Mouse (Mus musculus) hindbrain, embryonic 15.5 days (tissue): ENCODE data around the gene Il21r. TPM values are rescaled to one million over a fixed set of nuclear protein-coding genes. Genes with fewer than 3 reads are reported as not detected.

ENCODE experiments used
- ATAC-seq: fragments of 200-750 bp; cut with Nextera tagmentation; 2 replicates; pipeline ENCODE4 v1.8.0; 2017; ENCODE audit warnings: low read depth, moderate number of reproducible peaks, moderate TSS enrichment; ENCODE audit not compliant: low FRiP score
- H3K27ac ChIP-seq: fragments of 300-500 bp; sonication (generic); replicated peaks from 2 replicates; pipeline ENCODE4 v1.5.1; 2015; ENCODE audit warnings: mild to moderate bottlenecking, inconsistent platforms
- H3K27me3 ChIP-seq: fragments of 300-500 bp; sonication (generic); 2 replicates; pipeline ENCODE4 v1.6.1; 2015; ENCODE audit warnings: control low read depth, inconsistent platforms
- H3K36me3 ChIP-seq: fragments of 300-500 bp; sonication (generic); 2 replicates; pipeline ENCODE4 v1.6.1; 2015; ENCODE audit warnings: control low read depth, inconsistent platforms
- H3K4me1 ChIP-seq: fragments of 300-500 bp; sonication (generic); replicated peaks from 2 replicates; pipeline ENCODE4 v1.6.1; 2015; ENCODE audit warnings: control low read depth, inconsistent platforms
- H3K4me2 ChIP-seq: fragments of 300-500 bp; sonication (generic); 2 replicates; pipeline ENCODE4 v1.6.1; 2015; ENCODE audit warnings: moderate library complexity, mild to moderate bottlenecking, inconsistent platforms
- H3K4me3 ChIP-seq: fragments of 300-500 bp; sonication (generic); 2 replicates; pipeline ENCODE4 v1.5.1; 2015; ENCODE audit warnings: mild to moderate bottlenecking, inconsistent platforms
- H3K9ac ChIP-seq: fragments of 300-500 bp; sonication (generic); 2 replicates; pipeline ENCODE4 v1.6.1; 2015; ENCODE audit warnings: inconsistent platforms
- H3K9me3 ChIP-seq: fragments of 300-500 bp; sonication (generic); 2 replicates; pipeline ENCODE4 v1.6.1; 2016; ENCODE audit warnings: control low read depth, inconsistent platforms
- WGBS: fragments of 180-500 bp; shearing (Covaris S2); methylation state at CpG from one replicate; pipeline ENCODE4 v1.1.7; 2015; 5-methylcytosine and 5-hydroxymethylcytosine counted together
- polyA plus RNA-seq: library from polyadenylated mRNA; unstranded; fragments of >200 nt; fragmentation: Nextera tagmentation; extraction: Ambion mirVana; gene quantifications from 2 replicates; pipeline ENCODE4 v1.2.1, GENCODE M21; 2015

Il21r gene
- polyA plus RNA-seq, 1 experiment from 2014 or later: 0.26 TPM

- Histone ChIP-seq H3K4me1 (0 out of 2 replicates have a peak, but pooled peaks cover 10% of the 10 kb centered on the region), H3K4me2 (no peak overlapping the region), H3K9me3 (no peaks in the 10 kb centered on the region), H3K27me3 (no peaks in the 10 kb centered on the region), H3K9ac (no peak overlapping the region), H3K4me3 (no peak overlapping the region), H3K27ac (no peak overlapping the region), H3K36me3 (no peaks in the 10 kb centered on the region)
- ATAC-seq: no peak
- 76% methylated on average over 4 of the region's 4 CpGs for WGBS
Observed at GRCm38 (mm10) chr7:125562413-125562812, 40.8 kb upstream of the Il21r start.

GRCm38 (mm10) chr7:125563093-125563492 is 40.1 kb upstream of the Il21r start:
- WGBS: 82% methylated on average over 3 of the region's 3 CpGs
- no peak for ATAC-seq

GRCm38 (mm10) chr7:125564316-125565024 is 38.8 kb upstream of the Il21r start:
- H3K9me3 ChIP-seq: no peaks in the 10 kb centered on the region
- ATAC-seq: no peak
- no peaks in the 10 kb centered on the region for H3K27me3 ChIP-seq
- 64% methylated on average over 11 of the region's 11 CpGs for WGBS
- H3K27ac ChIP-seq: no peak overlapping the region
- H3K36me3 ChIP-seq: no peaks in the 10 kb centered on the region
- H3K4me1 ChIP-seq: 0 out of 2 replicates have a peak, but pooled peaks cover 2% of the 10 kb centered on the region
- H3K9ac ChIP-seq: no peak overlapping the region
- no peak overlapping the region for H3K4me2 ChIP-seq
- no peak overlapping the region for H3K4me3 ChIP-seq

More at GRCm38 (mm10) chr7:125563093-125563492, 40.1 kb upstream of the Il21r start:
- Histone ChIP-seq H3K36me3 (no peaks in the 10 kb centered on the region), H3K4me2 (no peak overlapping the region), H3K9me3 (no peaks in the 10 kb centered on the region), H3K4me1 (0 out of 2 replicates have a peak, but pooled peaks cover 10% of the 10 kb centered on the region), H3K27me3 (no peaks in the 10 kb centered on the region), H3K27ac (no peak overlapping the region), H3K4me3 (no peak overlapping the region), H3K9ac (no peak overlapping the region)

GRCm38 (mm10) chr7:125565516-125566285 is 37.5 kb upstream of the Il21r start:
- H3K9ac ChIP-seq: no peak overlapping the region
- H3K36me3 ChIP-seq: no peaks in the 10 kb centered on the region
- no peak overlapping the region for H3K4me3 ChIP-seq
- no peaks in the 10 kb centered on the region for H3K9me3 ChIP-seq
- no peak for ATAC-seq
- 38% methylated on average over 12 of the region's 12 CpGs for WGBS
- H3K4me2 ChIP-seq: no peak overlapping the region
- H3K27me3 ChIP-seq: no peaks in the 10 kb centered on the region
- H3K4me1 ChIP-seq: no peaks in the 10 kb centered on the region
- no peak overlapping the region for H3K27ac ChIP-seq

GRCm38 (mm10) chr7:125566420-125566819 is 36.8 kb upstream of the Il21r start:
- no peaks in the 10 kb centered on the region for H3K36me3 ChIP-seq
- H3K9ac ChIP-seq: no peak overlapping the region
- H3K4me2 ChIP-seq: no peak overlapping the region
- 0 out of 2 replicates have a peak, but pooled peaks have one; percentile 14 for ATAC-seq
- no peaks in the 10 kb centered on the region for H3K4me1 ChIP-seq
- H3K4me3 ChIP-seq: no peak overlapping the region
- no peak overlapping the region for H3K27ac ChIP-seq
- H3K27me3 ChIP-seq: no peaks in the 10 kb centered on the region
- H3K9me3 ChIP-seq: no peaks in the 10 kb centered on the region
- 68% methylated on average over 2 of the region's 2 CpGs for WGBS

- H3K36me3 ChIP-seq: no peaks in the 10 kb centered on the region
- H3K4me3 ChIP-seq: no peak overlapping the region
- H3K4me1 ChIP-seq: peaks cover 4% of the 10 kb centered on the region
- ATAC-seq: no peak
- 77% methylated on average over 8 of the region's 8 CpGs for WGBS
- no peak overlapping the region for H3K9ac ChIP-seq
- H3K27me3 ChIP-seq: no peaks in the 10 kb centered on the region
- no peak overlapping the region for H3K4me2 ChIP-seq
- H3K9me3 ChIP-seq: no peaks in the 10 kb centered on the region
- no peak overlapping the region for H3K27ac ChIP-seq
Observed at GRCm38 (mm10) chr7:125568888-125569287, 34.3 kb upstream of the Il21r start.

- H3K9me3 ChIP-seq: no peaks in the 10 kb centered on the region
- 0 out of 2 replicates have a peak overlapping the region, but pooled peaks have one; percentile 17 for H3K4me2 ChIP-seq
- no peaks in the 10 kb centered on the region for H3K27me3 ChIP-seq
- peaks cover 8% of the 10 kb centered on the region for H3K4me1 ChIP-seq
- H3K9ac ChIP-seq: no peak overlapping the region
- ATAC-seq: no peak
- H3K4me3 ChIP-seq: no peak overlapping the region
- 69% methylated on average over 19 of the region's 19 CpGs for WGBS
- no peaks in the 10 kb centered on the region for H3K36me3 ChIP-seq
- no peak overlapping the region; the same call in 1 of the 2 replicates for H3K27ac ChIP-seq
Observed at GRCm38 (mm10) chr7:125571891-125572290, 31.3 kb upstream of the Il21r start.

- Histone ChIP-seq H3K9ac (no peak overlapping the region), H3K4me1 (peaks cover 16% of the 10 kb centered on the region), H3K27me3 (no peaks in the 10 kb centered on the region), H3K4me2 (no peak overlapping the region), H3K36me3 (no peaks in the 10 kb centered on the region), H3K4me3 (no peak overlapping the region), H3K27ac (no peak overlapping the region), H3K9me3 (no peaks in the 10 kb centered on the region)
- WGBS: 64% methylated on average over 6 of the region's 6 CpGs
- ATAC-seq: no peak
Observed at GRCm38 (mm10) chr7:125572737-125573136, 30.5 kb upstream of the Il21r start.

GRCm38 (mm10) chr7:125573849-125574248 is 29.4 kb upstream of the Il21r start:
- no peak overlapping the region for H3K4me2 ChIP-seq
- H3K9ac ChIP-seq: no peak overlapping the region
- no peak overlapping the region for H3K27ac ChIP-seq
- H3K36me3 ChIP-seq: no peaks in the 10 kb centered on the region
- H3K4me1 ChIP-seq: peaks cover 19% of the 10 kb centered on the region
- WGBS: 81% methylated on average over 2 of the region's 2 CpGs
- no peak overlapping the region for H3K4me3 ChIP-seq
- no peaks in the 10 kb centered on the region for H3K9me3 ChIP-seq
- no peaks in the 10 kb centered on the region for H3K27me3 ChIP-seq
- no peak for ATAC-seq

- no peak overlapping the region for H3K4me2 ChIP-seq
- peaks cover 19% of the 10 kb centered on the region for H3K4me1 ChIP-seq
- H3K36me3 ChIP-seq: no peaks in the 10 kb centered on the region
- 84% methylated on average over 3 of the region's 3 CpGs for WGBS
- H3K4me3 ChIP-seq: no peak overlapping the region
- no peak for ATAC-seq
- no peak overlapping the region for H3K9ac ChIP-seq
- no peak overlapping the region for H3K27ac ChIP-seq
- no peaks in the 10 kb centered on the region for H3K27me3 ChIP-seq
- H3K9me3 ChIP-seq: no peaks in the 10 kb centered on the region
Observed at GRCm38 (mm10) chr7:125574832-125575231, 28.4 kb upstream of the Il21r start.

GRCm38 (mm10) chr7:125575738-125576540 is 27.3 kb upstream of the Il21r start:
- Histone ChIP-seq H3K4me2 (no peak overlapping the region), H3K27ac (no peak overlapping the region), H3K4me1 (peaks cover 22% of the 10 kb centered on the region), H3K9ac (no peak overlapping the region), H3K27me3 (no peaks in the 10 kb centered on the region), H3K36me3 (no peaks in the 10 kb centered on the region), H3K4me3 (no peak overlapping the region), H3K9me3 (no peaks in the 10 kb centered on the region)
- 88% methylated on average over 16 of the region's 16 CpGs for WGBS
- no peak for ATAC-seq
